Mouse (Mus musculus) cerebellum, postnatal 14 days (tissue): ENCODE measurements around the gene Ccser1.
A peak's percentile ranks its signal among the peaks of the same experiment; 100 is the strongest.
"Not testable (repeated sequence)": the region's sequence is repeated elsewhere in the genome, so short reads cannot be mapped to it uniquely, and the experiment has no call there.

Experiments used
- DNase-seq, 2 experiments: peaks; one replicate each; pipeline ENCODE4 v3.0.0; 2021; ENCODE audit warnings: mixed read lengths in 2 of 2

Gene Ccser1

DNA sequence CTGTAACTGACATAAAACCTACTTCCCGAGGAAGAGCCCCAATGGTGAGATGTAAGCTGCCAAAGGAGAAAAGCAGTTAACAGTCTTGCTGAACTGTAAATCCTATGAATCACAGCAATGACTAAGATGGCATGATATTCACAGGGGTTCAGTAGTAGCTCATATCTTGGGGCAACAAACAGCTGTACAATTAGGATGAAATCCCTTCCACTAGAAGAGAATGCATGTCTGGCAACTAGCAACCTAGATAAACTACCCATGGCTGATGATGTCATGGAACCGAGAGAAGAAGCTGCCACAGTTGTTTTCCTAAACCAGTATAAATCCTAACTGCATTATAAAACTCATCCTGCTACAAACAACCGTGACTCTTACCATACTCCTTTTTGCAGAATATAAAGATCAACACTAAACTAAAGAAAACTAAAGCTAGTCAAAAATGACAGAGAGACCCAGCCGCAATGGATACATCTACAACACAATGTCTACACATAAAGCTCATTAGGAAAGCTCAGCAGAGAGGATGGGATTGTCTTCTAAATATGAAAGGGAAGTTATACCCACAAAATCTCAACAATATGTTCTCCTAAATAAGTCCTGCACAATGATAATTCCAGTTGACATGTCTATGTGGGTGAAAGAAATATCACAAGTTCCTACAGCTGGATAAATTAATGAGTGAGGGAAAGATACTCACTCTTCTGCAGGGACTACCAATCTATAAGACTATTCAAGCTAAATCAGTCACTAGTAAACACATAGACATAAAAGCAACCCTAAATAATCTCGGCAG, 550.2 kb downstream of the Ccser1 start:
- DNase-seq = no peak

DNA sequence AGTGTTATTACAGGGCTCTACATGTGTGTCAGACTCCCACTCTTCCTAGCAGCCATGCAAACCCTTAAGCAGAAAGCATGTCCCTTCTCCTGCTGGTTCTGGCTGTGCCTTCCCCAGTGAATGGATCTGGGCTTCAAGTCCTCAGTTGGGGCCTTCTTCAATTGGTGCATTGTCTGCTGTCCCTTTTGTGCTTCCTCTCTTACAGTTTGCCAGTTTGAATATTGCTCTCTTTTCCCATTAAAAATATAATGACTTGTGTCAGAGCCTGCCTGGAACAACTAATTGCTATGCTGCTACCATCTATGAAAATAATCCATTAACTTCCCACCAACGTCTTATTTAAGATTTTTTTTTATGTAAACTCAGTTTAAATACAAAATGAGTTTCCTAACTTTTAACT, 566.2 kb downstream of the Ccser1 start:
- no peak for DNase-seq

DNA sequence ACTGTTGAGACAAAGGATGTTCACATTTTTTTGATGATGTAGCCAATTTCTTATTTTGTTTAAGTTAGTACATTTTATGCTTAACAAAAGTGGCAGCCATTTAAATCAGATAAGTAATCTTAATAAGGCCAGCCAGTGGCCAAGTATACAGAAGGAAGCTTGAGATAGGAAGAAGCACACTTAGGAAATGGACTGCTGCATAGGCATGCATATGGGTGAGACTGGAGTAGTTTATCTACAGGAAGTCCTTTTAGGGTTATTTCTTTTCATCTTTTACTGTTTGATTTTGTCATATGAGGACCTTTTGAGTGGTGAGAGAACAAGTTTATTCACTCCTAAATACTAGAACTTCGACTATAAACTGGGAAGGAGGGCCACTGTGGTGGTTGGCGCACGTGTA, 582.0 kb downstream of the Ccser1 start:
- DNase-seq = no peak

DNA sequence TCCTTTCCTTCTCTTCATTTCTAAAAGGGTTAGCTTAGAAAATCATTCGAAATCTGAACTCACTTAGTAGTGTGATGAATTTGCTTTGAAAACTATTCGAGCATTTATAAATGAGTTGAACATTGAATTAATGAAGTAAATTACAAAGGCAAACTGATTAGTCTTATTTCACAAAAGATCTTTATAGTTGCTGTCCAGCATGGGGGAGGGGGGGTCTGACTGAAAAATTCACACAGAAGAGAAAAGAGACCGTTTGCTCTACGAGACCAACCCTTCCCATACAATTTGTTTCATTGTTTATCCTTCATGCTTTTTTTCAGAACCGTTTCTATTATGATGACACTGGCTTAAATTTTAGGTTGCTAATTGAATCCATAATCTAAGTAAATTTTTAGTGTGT, 583.3 kb downstream of the Ccser1 start:
- DNase-seq = no peak

DNA sequence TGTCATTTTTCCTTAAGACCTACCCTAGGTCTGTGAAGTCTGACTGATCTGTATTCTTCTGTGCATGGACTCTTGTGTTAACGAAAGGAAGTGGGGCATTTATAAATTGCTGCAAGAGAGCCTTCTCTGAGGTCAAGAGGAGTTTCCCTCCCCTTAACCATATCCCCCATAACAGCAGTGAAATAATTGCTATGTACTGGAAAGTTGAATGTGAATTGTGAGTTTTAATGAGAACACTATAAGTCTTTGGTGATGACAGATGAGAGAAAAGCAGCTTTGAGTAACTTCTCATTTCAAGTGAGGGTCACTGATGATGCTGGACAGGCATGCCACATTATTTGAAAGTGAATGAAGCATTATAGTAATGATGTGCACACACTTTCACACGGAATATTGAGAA, 585.7 kb downstream of the Ccser1 start:
- DNase-seq = no peak

DNA sequence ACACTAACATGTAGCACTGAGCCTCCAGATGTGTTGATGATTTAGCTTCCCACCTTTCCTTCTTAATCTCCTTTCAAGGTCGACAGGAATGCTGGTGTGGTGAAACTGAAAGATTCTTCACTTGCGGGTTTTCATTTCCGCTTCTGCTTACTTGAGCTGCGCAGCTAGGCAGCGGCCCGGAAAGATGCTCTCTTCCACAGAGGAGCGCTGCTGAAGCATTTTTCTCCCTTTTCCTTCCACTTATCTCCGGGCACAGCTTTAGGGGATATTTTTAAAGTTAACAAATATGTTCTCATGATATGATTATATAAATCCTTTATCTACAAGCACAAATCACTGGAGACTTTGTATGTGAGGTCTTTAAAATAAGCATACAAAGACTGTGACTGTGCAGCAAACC, 587.0 kb downstream of the Ccser1 start:
- DNase-seq = no peak

DNA sequence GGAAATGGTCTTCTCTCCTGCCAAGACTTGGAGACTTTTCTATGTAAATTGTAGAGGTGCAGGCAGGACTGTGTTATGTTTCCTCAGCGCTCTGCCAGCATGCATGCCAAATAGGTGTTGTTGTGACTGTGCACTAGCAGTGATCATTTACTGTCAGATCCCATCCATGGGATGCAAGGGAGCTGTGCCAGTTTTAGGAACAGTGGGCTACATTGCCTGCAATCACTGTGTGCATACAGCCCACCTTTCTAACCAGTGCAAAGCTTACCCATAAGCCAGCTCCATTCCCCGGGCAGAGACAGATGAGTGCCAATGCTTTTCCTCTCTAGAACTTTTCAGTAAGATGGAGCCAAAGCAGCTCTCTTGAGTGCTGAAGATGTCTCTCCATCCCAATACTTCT, 606.6 kb downstream of the Ccser1 start:
- DNase-seq = peak; percentile 18 to 50

DNA sequence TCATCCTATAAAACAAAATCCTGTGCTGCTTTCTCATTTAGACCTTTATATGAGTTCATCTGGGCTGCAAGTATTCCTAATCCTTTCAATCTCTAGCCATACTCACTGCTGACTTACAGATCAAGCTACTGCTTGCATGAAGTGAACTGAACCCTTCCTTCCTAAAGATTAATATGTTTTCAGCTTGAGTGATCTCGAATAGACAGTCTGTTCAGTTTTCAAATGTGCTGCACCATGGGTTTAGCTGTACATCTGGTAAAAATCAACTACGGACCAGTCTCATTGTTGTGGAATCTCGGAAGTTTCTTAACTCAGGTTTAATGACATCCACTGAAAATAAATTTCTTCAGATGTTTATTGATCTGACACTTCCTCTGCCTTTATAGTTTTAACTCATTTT, 620.8 kb downstream of the Ccser1 start:
- DNase-seq = no peak

DNA sequence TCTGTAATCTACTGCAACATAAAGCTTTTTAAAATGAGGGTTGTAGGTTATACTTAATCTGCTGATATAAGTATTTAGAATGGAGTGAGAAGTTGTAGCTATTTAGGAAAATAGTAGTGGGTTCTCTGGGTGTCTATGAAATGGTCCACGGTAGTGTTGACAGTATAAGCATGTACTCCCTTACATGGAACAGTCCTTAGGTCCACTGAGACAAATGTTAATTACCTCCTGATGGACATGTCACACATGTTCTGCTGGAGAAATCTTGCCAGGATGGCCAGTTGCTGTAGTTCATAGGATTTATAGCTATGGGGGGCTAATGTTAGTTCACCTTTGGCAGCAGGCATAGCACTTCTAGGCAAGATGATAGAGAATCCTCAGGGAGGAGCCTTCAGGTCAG, 625.4 kb downstream of the Ccser1 start:
- no peak for DNase-seq

DNA sequence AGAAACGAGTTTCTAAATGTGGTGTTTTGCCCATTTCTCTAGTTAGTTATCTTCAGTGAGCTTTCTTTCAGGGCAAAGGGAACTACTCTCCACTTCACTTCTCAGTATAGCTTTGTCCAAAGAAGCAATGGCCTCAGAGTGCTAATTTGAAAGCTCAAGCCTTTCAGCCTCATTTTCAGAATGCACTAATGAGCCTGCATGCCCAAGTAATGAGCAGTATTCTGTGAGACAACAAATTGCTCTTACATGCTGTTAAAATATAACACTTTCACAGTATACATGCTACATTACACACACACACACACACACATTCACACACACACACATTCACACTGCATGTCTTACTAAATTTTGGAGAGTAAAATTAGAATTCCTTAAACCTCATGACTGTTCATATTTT, 637.6 kb downstream of the Ccser1 start:
- DNase-seq = no peak

DNA sequence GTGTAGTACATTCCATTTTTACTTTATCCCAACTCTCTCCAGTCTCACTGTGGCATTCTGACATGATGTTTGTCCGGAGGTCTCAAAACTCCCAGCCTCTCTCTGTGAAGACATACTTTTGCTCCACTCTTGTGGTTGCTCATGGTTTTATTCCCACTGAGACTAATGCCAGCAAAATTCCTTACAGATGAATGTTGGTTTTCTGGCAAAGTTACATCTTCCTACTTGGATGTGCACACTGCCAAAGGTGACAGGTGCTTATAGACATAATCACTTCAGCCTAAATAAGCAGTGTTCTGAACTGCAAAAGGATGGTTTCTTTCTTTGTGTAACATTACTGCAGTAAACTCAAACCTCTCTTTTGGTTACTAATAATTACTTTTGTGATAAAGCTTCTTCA, 696.2 kb downstream of the Ccser1 start:
- no peak for DNase-seq

DNA sequence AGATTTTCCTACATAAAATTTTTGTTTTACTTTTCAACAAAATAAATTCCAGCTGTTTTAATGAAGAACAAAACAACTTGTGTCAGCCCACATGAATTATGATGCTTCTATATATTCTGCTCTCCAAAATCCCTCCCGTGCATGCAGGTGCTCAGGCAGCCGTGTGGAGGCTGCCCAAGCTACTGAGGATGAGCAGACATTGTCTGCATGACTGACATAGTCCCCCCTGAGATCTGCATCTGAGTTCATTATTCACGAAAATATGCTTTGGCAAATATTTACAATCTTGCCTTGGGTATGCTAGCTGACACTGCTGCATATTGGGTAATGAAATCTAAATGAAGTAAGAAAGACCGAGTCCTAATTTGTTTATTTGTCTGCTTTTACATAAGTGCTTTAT, 718.1 kb downstream of the Ccser1 start:
- no peak for DNase-seq

DNA sequence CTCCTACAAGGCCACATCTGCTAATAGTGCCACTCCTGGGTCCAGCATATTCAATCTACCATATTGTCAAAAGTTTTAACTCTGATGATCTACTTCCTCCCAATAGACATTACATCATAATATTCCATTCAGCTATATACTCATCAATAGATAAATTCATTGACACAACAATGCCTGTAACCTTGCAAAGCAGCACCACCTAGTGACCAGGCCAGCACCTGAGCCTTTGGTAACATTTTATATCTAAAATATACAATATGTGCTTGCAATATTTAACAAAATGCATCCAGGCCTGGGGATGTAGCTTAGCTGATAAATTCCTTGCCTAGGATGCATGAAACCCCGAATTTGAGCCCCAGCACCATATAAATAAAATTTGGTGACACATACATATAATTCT, 722.6 kb downstream of the Ccser1 start:
- peak; percentile 30 to 33 for DNase-seq

DNA sequence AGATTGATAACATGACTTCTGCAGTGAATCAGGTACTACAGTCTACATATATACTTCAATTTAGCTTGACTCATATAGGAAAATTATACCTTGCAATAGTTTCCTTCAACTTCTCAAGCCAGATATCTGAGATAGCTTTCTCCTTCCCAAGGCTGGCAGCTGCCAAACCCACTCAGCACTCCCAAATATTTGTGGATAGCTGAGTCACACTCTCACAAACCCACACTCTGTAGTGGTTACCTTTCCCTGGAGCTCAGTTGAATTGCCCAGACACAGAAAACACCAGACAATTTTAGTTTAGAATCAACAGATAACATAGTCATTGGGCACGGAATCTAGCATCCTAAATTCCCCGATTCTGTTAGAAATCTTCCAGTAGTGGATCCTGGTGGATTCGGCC, 732.8 kb downstream of the Ccser1 start:
- DNase-seq = no peak

DNA sequence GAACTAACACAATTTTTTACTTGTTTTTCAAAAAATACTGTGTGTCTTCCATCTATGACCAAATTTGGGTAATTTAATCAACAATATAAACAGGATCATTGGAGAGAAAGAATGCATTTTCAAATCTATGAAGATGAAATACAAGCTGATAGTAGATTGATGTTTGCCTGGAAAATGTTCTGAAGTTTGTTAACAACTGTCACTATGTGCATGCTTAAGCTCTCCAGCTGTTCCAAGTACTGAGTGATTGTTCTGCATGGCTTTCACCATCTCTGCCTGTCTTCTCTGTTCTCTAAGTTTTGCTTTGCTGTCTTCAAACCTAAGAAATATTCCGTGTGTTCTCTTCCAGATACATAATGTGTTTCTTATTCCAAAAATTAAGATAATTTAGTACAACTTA, 751.5 kb downstream of the Ccser1 start:
- no peak for DNase-seq

DNA sequence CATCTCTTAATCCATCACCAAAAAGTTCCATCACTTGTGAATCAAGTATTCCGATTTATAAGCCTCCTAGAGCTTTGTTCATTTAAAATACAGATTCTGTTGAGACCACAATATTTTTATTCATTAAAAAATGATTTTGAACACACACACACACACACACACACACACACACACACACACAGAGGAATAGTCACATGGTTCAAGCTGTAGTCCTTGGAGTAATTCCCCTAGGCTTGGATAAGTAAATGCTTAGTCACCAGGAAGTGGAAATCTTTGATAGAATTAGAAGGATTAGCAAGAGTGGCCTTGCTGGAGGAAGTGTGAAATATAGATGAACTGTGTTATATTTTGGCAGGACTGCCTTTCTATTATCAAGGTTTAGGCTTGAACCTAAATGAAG, 756.5 kb downstream of the Ccser1 start:
- no peak for DNase-seq

DNA sequence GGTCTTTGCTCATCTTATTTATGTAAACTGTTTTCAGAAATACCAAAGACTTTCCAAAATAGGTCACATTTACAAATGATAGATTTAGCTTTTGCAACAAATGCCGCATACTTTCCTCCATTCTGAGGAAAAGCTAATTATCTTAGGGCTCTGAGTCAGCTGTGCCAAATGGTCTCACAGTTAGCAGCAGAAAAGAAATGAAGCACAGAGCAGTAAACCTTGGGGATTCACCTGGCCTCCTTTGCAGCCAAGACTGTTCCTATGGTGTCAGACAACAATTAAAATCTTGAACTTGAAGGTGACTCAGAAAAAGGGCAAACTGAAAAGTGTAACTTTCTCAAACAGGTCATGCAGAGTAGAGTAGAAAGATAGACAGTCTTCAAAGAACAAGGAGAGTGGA, 759.1 kb downstream of the Ccser1 start:
- DNase-seq = peak in 1 of 2 experiments; percentile 12

DNA sequence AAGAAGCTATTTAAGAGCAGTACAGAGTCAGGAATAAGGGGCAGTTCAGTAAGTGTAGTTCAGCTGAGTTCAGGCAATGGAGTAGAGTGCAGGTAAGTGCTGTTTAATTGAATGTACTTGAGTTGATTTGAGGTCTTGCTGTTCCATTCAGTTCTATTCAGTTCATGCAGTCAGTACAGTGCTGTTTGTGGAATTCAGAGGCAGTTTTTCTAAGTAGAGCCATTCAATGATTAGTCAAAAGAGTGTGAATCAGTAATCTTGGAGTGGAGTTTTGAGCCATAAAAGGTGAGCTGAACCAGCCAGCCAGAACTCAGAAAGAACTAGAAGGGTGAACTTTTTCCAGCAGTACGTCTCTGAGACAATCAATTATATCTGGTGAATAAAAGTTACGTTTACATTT, 773.6 kb downstream of the Ccser1 start:
- DNase-seq = no peak

DNA sequence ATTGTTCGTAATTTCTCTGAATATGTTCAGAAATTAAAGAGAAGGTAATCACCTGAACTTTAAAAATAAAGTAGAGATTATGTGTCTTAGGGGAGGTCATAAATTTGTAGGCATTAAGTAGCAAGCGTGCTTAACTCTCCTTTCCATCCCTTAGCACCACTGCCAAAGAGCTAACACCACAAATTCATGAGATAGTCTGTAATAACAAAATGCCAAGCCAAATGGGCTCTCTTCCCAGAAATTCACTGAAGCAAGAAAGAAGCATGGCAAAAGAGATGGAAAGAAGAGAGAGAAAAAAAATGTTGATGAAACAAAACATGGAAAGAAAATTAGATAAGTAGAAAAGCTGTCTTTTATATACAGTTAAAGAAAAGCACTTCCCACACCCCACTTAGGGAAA, 796.8 kb downstream of the Ccser1 start:
- DNase-seq = peak; percentile 86 to 92

DNA sequence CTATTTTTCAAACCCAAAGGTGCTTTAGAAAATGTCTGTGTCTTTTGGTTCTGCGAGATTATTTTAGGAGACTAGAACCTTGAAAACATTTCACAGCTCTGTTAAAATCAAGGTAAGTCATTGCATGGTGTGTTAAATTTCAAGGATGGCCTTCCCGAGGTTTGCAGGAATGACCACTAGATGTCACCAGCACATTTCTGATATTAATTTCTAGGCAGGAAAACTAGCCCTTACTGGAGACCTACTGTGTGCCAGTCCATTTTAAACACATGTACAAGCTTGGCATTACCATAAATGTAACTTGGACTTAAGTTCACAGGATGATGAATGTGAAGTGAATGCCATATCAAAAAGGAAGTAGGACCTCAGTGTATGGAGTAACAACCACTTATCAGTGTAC, 798.3 kb downstream of the Ccser1 start:
- DNase-seq = peak; percentile 26 to 51

DNA sequence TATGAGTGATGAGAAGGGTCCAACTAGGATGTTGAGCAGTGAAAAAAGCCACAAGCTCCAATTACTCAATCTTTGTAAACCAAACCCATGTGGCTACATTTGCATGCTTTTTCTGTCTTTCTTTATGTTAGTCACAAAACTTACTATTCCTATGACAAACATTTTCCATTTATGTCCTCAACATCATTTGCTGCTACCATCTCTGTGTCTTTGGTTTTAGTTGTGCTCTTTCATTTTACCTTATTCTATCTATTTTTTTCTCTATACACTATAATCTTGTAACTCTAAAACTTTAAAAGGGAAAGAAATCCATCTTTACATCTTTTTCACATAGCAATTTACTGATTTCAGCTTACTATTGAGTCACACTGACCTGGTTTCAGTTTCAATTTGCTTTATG, 834.2 kb downstream of the Ccser1 start:
- no peak for DNase-seq

DNA sequence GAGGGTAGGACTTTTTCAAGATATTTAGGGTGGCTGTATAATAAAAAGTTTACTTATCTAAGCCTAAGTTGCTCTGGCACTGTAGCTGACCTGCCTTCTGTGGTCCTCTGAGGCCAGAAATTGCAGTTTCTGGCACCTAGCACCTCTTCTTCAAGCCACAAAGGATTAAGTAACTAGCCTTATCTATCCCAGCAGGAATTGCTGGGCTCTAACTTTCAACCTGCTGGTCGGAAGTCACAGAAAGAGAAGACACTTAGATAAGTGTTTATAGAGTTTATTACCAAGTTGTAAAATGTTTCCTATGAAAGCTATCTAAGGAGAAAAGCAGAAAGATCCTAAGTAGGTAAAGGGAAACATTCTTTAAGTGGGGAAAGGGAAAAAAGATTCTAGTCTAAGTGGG, 864.3 kb downstream of the Ccser1 start:
- DNase-seq = no peak

DNA sequence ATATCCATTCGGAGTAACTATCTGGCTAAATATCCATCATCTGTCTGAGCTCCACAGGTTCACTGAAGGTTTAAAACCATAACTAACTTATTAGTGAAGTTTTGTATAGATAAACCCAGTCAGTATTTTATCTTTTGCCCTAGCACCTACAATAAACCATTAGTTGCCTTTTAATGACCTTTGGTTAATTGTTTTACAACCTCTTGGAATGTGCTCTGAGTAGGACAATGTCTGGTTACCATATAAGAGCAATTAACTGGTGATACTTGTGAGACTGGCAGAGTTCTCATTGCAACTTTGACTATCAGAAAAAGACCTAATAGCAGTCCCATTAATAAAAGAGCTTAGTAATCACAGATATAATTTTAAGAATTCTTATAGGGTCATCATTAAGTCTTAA, 864.9 kb downstream of the Ccser1 start:
- DNase-seq = not testable (repeated sequence)

DNA sequence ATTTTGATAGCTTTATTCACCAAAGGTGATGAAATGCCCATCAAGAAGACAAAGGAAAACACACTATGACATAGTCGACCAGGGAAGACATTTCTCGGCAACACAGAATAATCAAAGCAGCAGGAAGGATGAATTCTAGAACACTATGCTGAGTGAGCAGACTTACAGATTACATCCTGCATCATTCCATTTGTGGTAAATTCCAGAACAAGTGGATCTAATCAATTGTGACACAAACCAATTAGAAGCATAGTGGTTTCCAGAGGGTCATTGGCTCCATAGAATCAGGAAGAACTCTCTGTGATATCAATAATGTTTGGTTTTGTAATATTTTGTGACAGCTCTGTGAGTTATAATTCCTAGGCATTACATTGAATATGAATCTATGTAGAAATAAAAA, 875.2 kb downstream of the Ccser1 start:
- no peak for DNase-seq

DNA sequence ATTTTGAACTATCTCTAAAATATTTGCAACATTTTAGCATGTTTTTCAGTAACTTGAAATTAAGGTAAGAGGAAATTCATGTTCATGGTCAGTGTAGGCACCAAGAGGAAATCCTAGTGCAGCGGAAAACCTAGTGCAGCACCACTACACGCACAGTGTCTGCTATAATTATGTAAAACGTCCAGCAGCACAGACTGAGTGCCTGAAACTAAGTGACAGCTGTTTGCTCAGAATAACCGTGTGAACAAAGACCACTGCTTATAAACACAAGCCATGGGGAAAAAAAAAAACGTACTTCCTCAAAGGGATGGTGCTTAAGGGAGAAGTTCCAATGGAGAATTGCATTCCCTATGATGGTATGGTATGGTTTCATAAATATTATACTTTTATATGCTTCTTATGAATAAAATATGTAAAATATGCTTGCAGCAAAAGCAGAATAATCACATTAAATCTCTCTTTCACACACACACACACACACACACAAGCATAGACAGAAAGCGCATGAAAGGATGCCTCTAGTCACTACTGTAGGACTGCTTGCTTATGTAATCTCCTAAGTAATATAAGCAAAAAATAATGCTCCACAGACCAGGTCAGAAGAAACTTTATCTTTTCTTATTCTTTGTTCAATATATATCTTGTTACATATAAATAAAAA, 886.4 kb downstream of the Ccser1 start:
- no peak for DNase-seq
